Mouse (Mus musculus) liver, adult (tissue): Measurements from ENCODE around the gene Setx.

ENCODE experiments used
- GATA4 ChIP-seq: IDR thresholded peaks from 2 replicates; pipeline ENCODE4 v1.6.1; 2014; ENCODE audit warnings: mild to moderate bottlenecking, low read length; ENCODE audit not compliant: insufficient replicate concordance

The Setx gene

GRCm38 (mm10) chr2:29123907-29124569 is at the start of gene Setx:
TSS of gene Setx (plus strand) at chr2:29124181.
- TF ChIP-seq GATA4 = no peak

GRCm38 (mm10) chr2:29074676-29075075 is 49.3 kb upstream of the Setx start:
- no peak for TF ChIP-seq GATA4

GRCm38 (mm10) chr2:29075331-29076070 is 48.5 kb upstream of the Setx start:
- no peak for TF ChIP-seq GATA4

- TF ChIP-seq GATA4 = no peak
Measured at GRCm38 (mm10) chr2:29076226-29076625, 47.8 kb upstream of the Setx start.

GRCm38 (mm10) chr2:29081965-29082364 is 42.0 kb upstream of the Setx start:
- TF ChIP-seq GATA4 = no peak

GRCm38 (mm10) chr2:29086026-29086425 is 38.0 kb upstream of the Setx start:
- TF ChIP-seq GATA4 = no peak

- TF ChIP-seq GATA4 = no peak
Measured at GRCm38 (mm10) chr2:29095674-29096073, 28.3 kb upstream of the Setx start.

- no peak for TF ChIP-seq GATA4
Measured at GRCm38 (mm10) chr2:29096751-29097150, 27.2 kb upstream of the Setx start.

- TF ChIP-seq GATA4 = no peak
Measured at GRCm38 (mm10) chr2:29097465-29097864, 26.5 kb upstream of the Setx start.

GRCm38 (mm10) chr2:29098786-29099185 is 25.2 kb upstream of the Setx start:
- TF ChIP-seq GATA4 = no peak

- no peak for TF ChIP-seq GATA4
Measured at GRCm38 (mm10) chr2:29099646-29100045, 24.3 kb upstream of the Setx start.

- TF ChIP-seq GATA4 = no peak
Measured at GRCm38 (mm10) chr2:29100822-29101534, 23.0 kb upstream of the Setx start.

GRCm38 (mm10) chr2:29120969-29121368 is 3.0 kb upstream of the Setx start:
- no peak for TF ChIP-seq GATA4

- no peak for TF ChIP-seq GATA4
Measured at GRCm38 (mm10) chr2:29122446-29122845, 1.5 kb upstream of the Setx start.

- no peak for TF ChIP-seq GATA4
Measured at GRCm38 (mm10) chr2:29124571-29124935, 572 bp downstream of the Setx start.
